Mouse (Mus musculus) heart, postnatal 0 days (tissue): ENCODE data around the gene Cd300lf. TPM values are rescaled to one million over a fixed set of nuclear protein-coding genes. Genes with fewer than 3 reads are reported as not detected.

Source experiments
- ATAC-seq: fragments of 200-750 bp; cut with Nextera tagmentation; 2 replicates; pipeline ENCODE4 v1.8.0; 2017; ENCODE audit warnings: low read depth, moderate number of reproducible peaks, moderate library complexity; ENCODE audit not compliant: insufficient read depth
- DNase-seq: peaks from one replicate; pipeline ENCODE4 v3.0.0-alpha.2; 2016; ENCODE audit warnings: low spot score
- H3K27ac ChIP-seq: fragments of 300-500 bp; sonication (generic); 2 replicates; pipeline ENCODE4 v1.5.1; 2014; ENCODE audit warnings: low read depth, mild to moderate bottlenecking
- H3K27me3 ChIP-seq: fragments of 300-500 bp; sonication (generic); 2 replicates; pipeline ENCODE4 v1.6.1; 2014; ENCODE audit warnings: low read length, mixed read lengths; ENCODE audit not compliant: control insufficient read depth, insufficient read depth
- H3K36me3 ChIP-seq: fragments of 300-500 bp; sonication (generic); replicated peaks from 2 replicates; pipeline ENCODE4 v1.6.1; 2014; ENCODE audit warnings: low read length, mixed read lengths; ENCODE audit not compliant: control insufficient read depth, insufficient read depth
- H3K4me1 ChIP-seq: fragments of 300-500 bp; sonication (generic); 2 replicates; pipeline ENCODE4 v1.6.1; 2014; ENCODE audit warnings: antibody characterized with exemption; ENCODE audit not compliant: control insufficient read depth, insufficient read depth
- H3K4me2 ChIP-seq: fragments of 300-500 bp; sonication (generic); 2 replicates; pipeline ENCODE4 v1.6.1; 2014; ENCODE audit warnings: low read depth, mild to moderate bottlenecking, low read length, moderate library complexity
- H3K4me3 ChIP-seq: fragments of 300-500 bp; sonication (generic); 2 replicates; pipeline ENCODE4 v1.5.1; 2014; ENCODE audit warnings: low read depth, low read length
- H3K9ac ChIP-seq: fragments of 300-500 bp; sonication (generic); replicated peaks from 2 replicates; pipeline ENCODE4 v1.6.1; 2014; ENCODE audit warnings: low read depth, low read length, mixed read lengths
- H3K9me3 ChIP-seq: fragments of 300-500 bp; sonication (generic); replicated peaks from 2 replicates; pipeline ENCODE4 v1.6.1; 2016; ENCODE audit warnings: low read length; ENCODE audit not compliant: control insufficient read depth
- CTCF ChIP-seq: IDR thresholded peaks from 2 replicates; pipeline ENCODE4 v1.5.1; 2016; ENCODE audit warnings: antibody characterized with exemption, control low read depth, low read depth
- EP300 ChIP-seq: IDR thresholded peaks from 2 replicates; pipeline ENCODE4 v1.6.1; 2016; ENCODE audit warnings: antibody characterized with exemption, low read depth
- WGBS: fragments of 180-500 bp; shearing (Covaris S2); extraction: QIAGEN DNeasy Blood & Tissue Kit; methylation state at CpG from one replicate; pipeline ENCODE4 v1.1.7; 2014; 5-methylcytosine and 5-hydroxymethylcytosine counted together
- polyA plus RNA-seq: library from polyadenylated mRNA; unstranded; fragments of >200 nt; fragmentation: Nextera tagmentation; extraction: Ambion mirVana; gene quantifications from 2 replicates; pipeline ENCODE4 v1.2.1, GENCODE M21; 2015
- total RNA-seq: library from RNA; depleted of rRNA; stranded (reverse); fragments of >200 nt; gene quantifications from 2 replicates; pipeline ENCODE4 v1.2.3, GENCODE M21; 2014; ENCODE audit warnings: low replicate concordance; rRNA removed

Cd300lf gene
- 0.15 and 3.3 TPM in 2 replicates for total RNA-seq
- polyA plus RNA-seq = 0.63 and 0.96 TPM in 2 replicates

- Histone ChIP-seq H3K27me3 (no peaks in the 10 kb centered on the region), H3K9ac (no peak within 1 kb of the TSS), H3K4me3 (no peak within 1 kb of the TSS), H3K36me3 (no peaks in the 10 kb centered on the region), H3K27ac (no peak within 1 kb of the TSS), H3K4me2 (no peak within 1 kb of the TSS), H3K9me3 (no peaks in the 10 kb centered on the region), H3K4me1 (no peaks in the 10 kb centered on the region)
- TF ChIP-seq CTCF (no peak), EP300 (no peak)
- DNase-seq = no peak
- WGBS = 56% methylated on average over 8 of the region's 8 CpGs
- no peak for ATAC-seq
These were observed at the start of gene Cd300lf for GRCm38 (mm10) chr11:115133800-115134199. Gene Cd300lf, minus strand, starts transcription at chr11:115133992.

DNA sequence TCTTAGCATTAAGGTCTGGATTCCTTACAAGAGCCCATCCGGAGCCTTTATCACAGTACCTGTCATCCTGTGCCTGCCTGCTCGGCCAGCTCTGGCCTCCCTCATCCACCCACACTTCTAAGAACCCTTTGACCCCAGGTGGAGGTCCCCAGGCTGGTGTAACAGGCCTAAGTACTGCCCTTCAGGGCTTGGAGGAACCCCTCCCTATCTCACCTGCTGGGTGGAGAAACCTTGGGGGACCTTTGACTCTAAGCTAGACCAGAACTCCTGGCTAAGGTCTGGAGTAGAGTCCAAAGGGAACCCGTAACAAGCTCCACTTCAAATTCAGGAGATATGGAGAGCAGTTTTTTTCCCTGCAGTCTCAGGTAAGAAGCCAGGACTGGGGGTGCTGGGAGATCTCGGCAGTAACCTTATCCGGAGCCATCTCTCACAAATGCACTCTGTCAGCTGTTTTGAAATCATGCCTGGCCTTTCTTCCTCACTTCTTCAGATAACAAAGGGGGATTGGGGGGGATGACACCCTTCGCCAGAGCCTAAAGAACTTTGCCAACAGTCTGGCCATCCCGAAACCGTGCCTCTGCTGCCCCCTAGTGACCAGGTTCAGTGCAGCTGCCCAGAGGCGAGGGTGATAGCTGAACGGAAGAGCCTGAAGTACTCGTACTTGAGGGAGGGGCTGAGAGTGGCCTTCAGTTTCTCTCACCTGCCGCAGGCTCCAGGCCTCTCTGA is 48.3 kb upstream of the Cd300lf start:
- Histone ChIP-seq H3K27me3 (no peaks in the 10 kb centered on the region), H3K27ac (no peak overlapping the region), H3K4me2 (no peak overlapping the region), H3K4me1 (peaks cover 4% of the 10 kb centered on the region; the same call in 1 of the 2 replicates), H3K9ac (no peak overlapping the region), H3K4me3 (no peak overlapping the region), H3K9me3 (no peaks in the 10 kb centered on the region), H3K36me3 (no peaks in the 10 kb centered on the region)
- TF ChIP-seq EP300 (no peak), CTCF (peak; percentile 88)
- ATAC-seq (no peak), DNase-seq (peak; percentile 49)
- 21% methylated on average over 12 of the region's 12 CpGs for WGBS

- Histone ChIP-seq H3K27me3 (no peaks in the 10 kb centered on the region), H3K27ac (no peak overlapping the region), H3K36me3 (no peaks in the 10 kb centered on the region), H3K4me2 (no peak overlapping the region), H3K9ac (no peak overlapping the region), H3K4me3 (no peak overlapping the region), H3K4me1 (no peaks in the 10 kb centered on the region), H3K9me3 (no peaks in the 10 kb centered on the region)
- TF ChIP-seq CTCF = no peak
- TF ChIP-seq EP300 = no peak
- no peak for DNase-seq
- ATAC-seq = no peak
- WGBS = 78% methylated on average over 6 of the region's 6 CpGs
These were observed 46.1 kb upstream of the Cd300lf start for GRCm38 (mm10) chr11:115179881-115180280.

DNA sequence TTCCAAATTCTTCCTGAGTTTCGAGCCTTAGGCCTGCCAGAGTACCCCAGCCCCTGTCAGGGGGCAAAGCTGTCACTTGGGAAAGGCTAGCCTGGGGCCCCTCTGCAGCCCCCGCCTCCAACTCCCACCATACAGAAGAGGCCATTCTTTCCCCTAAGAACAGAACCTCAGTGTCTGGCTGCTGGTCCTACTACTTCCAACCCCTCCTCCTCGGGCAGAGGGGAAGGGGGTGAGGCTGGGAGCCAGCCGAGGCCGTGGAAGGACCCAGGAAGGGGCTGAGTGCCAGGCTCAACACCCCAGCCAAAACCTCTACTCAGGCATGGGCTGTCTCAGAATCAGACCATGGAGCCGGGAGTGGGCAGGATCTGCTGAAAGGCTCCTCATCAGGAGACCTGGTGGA is 45.4 kb upstream of the Cd300lf start:
- H3K9me3 ChIP-seq = no peaks in the 10 kb centered on the region
- no peak overlapping the region for H3K4me2 ChIP-seq
- no peak for TF ChIP-seq CTCF
- no peak for TF ChIP-seq EP300
- H3K4me1 ChIP-seq = no peaks in the 10 kb centered on the region
- DNase-seq (no peak), ATAC-seq (no peak)
- no peak overlapping the region for H3K4me3 ChIP-seq
- H3K27ac ChIP-seq = no peak overlapping the region
- 64% methylated on average over 6 of the region's 6 CpGs for WGBS
- no peaks in the 10 kb centered on the region for H3K36me3 ChIP-seq
- no peak overlapping the region for H3K9ac ChIP-seq
- no peaks in the 10 kb centered on the region for H3K27me3 ChIP-seq

DNA sequence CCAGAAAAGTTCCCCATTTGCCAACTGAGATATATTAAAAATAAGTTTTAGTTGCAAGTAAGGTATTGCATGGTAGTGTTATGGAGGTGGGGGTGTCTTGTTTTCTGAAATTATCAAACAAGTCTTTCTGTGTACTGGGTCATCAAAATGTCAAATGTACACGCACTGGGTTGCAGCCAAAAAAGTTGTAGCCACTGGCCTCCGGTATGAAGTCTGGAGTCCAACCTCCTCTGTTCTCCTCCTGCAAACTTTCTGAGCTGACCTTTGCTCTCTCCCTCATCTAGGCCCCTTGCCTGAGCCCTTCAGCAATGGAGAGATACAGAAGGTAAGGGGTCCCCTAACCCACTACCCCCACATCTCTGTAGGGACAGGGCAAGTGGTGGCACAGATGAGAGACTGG is 45.0 kb upstream of the Cd300lf start:
- TF ChIP-seq EP300 (no peak), CTCF (no peak)
- no peak overlapping the region for H3K27ac ChIP-seq
- DNase-seq (no peak), ATAC-seq (no peak)
- H3K9ac ChIP-seq = no peak overlapping the region
- H3K9me3 ChIP-seq = no peaks in the 10 kb centered on the region
- no peak overlapping the region for H3K4me2 ChIP-seq
- H3K4me3 ChIP-seq = no peak overlapping the region
- no peaks in the 10 kb centered on the region for H3K36me3 ChIP-seq
- H3K4me1 ChIP-seq = 0 out of 2 replicates have a peak, but pooled peaks cover 3% of the 10 kb centered on the region
- WGBS = 79% methylated on average over 2 of the region's 2 CpGs
- H3K27me3 ChIP-seq = 0 out of 2 replicates have a peak, but pooled peaks cover 4% of the 10 kb centered on the region
